Mouse (Mus musculus) ZHBTc4 (cell line): ENCODE measurements around the gene Ap2a1.
A peak's percentile ranks its signal among the peaks of the same experiment; 100 is the strongest.

ENCODE experiments used
- DNase-seq: peaks from one replicate; pipeline ENCODE4 v3.0.0-alpha.2; 2011; ENCODE audit warnings: low read depth, low spot score

Gene Ap2a1

DNA sequence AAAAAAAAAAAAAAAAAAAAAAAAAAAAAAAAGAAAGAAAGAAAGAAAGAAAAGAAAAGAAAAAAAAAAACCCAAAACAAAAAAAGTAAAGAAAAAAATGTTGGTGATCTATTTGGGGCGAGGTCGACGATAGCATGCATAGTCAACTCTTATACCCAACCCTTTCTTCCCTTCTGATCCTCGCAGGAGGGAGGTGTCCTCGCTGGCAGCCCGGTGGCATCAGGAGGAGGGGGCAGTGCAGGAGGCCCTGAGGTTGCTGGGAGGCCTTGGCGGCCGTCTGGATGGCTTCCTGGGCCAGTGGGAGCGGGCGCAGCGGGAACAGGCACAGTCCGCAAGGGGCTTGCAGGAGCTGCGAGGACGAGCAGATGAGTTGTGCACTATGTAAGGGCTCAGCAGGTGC is 24.3 kb upstream of the Ap2a1 start:
- DNase-seq: no peak

GRCm38 (mm10) chr7:44952611-44953306 is 23.5 kb upstream of the Ap2a1 start:
- peak; percentile 99 for DNase-seq

DNA sequence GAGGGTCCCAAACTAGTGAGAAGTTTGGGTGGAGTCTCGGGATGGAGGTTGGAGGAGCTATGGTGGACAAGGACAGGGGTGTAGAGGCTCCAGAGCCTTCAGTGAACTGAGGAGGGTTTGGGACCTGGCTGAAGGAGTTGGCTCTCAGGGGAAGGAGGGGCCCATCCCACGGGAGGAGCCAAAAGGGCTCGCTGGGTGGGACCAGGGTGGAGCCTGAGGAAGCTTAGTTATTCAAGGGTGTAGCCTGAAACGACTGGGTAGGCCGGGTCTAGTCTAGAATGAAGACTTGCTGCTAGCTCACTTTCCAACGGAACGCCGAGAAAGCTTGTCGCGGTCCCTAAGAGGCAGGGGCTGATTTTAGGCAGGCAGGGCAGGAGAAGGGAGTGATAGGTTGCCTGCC is 22.7 kb upstream of the Ap2a1 start:
- peak; percentile 97 for DNase-seq

DNA sequence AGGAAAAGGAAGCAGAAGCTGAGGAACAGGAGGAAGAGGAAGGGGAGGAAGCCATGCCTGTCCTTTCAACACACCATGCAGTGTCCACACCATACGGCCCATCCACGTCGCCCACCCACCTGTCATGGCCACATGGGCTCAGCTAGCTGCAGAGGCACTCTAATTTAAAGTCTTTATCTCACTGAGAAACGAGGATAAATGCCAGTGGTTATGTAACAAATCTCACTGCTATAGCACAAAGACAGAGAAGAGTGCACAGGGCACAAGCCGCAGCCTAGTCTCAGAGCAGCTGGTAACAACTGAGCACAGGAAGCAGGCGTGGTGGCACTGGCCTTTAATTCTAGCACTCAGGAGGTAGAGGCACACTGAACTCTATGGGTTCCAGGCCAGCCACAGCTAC is 20.6 kb upstream of the Ap2a1 start:
- DNase-seq: no peak

DNA sequence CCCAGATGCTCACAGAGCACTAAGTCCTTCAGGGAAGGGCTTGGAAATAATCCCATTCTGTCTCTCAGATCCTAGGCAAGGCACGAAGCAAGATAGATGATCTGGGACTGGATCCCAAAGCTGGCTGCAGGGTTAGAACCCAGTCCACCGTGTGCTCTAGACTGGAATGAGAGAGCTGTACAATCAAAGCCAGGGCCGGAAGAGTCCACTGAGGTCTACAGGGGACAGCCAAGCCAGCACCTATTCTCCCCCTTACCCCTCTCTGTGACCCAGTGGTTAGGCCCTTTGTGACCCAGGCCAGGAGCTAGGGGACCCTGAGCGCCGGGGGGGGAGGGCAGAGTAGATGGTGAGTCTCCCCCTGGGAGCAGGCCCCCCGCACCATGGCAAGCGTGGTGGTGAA is 13.6 kb upstream of the Ap2a1 start, which contains the start of gene Tsks:
Gene Tsks (plus strand): TSS at position 301 of the 400 bp plus-strand sequence.
- peak; percentile 30 for DNase-seq

- peak; percentile 89 for DNase-seq
Measured at GRCm38 (mm10) chr7:44938680-44939079, 9.4 kb upstream of the Ap2a1 start.

DNA sequence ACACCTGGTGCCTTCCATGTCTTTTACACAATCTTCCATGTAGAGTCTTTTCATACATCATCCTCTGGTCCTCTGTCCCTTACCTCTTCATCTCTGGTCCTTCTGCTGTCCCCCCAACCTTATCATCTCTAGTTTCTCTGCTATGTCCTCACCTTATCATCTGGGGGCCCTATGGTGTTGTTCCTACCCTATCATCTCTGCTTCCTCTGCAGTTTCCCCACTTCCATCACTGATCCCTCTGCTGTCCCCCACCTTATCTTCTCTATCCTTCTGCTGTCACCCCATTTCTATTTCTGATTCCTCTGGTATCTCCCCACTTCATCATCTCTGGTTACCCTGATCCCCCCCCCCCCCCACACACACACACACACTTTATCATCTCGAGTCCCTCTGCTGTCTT is 726 bp downstream of the Ap2a1 start:
- no peak for DNase-seq

DNA sequence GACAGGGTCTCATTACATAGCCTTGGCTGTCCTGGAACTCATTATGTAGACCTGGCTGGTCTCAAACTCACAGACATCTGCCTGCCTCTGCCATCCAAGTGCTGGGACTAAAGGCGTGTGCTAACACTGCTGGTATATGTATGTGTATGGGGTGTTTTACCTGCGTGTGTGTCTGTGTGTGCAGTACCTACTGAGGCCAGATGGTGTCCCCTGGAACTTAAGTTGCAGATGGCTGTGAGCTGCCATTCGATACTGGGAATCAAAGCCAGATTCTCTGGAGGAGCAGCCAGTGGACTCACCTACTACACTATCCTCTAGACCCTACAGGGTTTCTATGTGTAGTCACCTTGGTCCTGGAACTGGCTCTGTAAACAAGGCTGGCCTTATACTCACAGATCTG is 3.8 kb downstream of the Ap2a1 start:
- DNase-seq: peak; percentile 89

DNA sequence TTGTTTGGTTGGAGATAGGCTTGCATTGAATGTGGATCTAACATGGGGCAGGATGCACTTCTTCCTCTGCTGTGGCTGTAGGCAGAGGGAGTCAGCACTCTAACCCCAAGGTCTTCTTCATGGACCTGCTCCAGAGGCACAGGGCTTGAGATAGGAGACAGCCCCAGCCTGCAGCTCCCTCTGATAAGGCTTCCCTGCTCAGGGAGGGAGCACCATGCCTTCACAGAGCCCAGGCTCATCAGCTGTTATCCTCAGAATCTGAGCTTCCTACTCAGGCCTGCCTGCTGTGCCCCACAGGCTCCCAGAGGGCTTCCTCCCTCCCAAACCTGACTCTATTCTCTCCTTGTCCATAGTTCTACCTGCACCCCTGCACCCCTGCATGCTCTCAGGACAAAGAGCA is 6.8 kb downstream of the Ap2a1 start:
- no peak for DNase-seq

DNA sequence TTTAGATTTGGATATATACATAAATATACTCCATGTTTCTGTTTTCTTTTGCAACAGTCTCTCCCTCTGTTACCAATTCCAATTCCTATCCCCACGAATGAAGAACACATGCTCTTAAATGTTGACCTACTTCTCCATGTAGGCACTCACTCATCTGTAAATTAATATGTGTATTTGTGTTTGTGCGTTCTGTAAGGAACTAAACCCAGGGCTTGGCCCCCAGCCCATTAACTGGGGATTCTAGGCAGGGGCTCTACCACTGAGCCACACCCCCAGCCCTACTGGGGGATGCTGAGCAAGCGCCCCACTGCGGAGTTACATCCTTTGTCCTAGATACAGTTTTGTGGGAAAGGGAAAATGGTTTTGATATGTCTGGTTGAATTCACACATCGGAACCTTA is 10.2 kb downstream of the Ap2a1 start:
- DNase-seq: no peak

GRCm38 (mm10) chr7:44918219-44918618 is 11.1 kb downstream of the Ap2a1 start:
- no peak for DNase-seq

DNA sequence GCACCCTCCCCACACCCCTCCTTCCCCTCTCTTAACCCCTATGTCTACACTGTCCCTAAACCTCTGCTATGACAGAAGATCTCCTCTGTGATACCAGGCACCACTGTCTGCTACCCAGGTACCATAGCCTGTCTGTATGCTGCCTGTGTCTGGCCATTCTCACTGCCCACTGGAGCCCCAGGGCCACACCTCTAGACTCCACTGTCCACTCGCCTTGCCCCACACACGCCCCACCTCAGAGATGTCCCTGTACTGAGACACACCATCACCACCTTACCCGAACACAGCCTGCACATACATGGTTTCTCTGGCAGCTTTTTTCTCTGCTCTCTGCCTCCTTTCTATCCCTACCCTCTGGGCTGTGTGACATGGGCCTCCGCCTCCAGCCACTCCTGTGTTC is 12.4 kb downstream of the Ap2a1 start:
- no peak for DNase-seq

DNA sequence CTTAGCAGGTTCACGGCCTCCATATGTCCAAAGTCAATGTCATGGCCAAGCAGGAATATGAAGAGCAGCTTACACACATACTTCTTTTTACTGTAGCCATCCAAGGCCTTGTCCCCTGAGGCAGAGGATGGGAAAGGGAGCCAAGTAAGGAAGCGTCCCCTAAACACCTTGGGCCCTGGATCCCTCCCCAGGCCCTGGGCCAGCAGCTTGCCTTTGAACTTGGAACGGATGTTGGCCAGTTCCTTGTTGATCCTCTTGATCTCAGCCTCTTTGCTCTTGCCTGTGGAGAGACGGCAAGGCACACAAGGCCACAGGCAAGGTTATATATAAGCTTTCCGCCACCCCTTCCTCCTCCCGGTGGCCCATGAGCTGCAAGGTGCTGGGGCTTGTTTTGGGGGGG is 13.1 kb downstream of the Ap2a1 start:
- DNase-seq: no peak

- no peak for DNase-seq
Measured at GRCm38 (mm10) chr7:44915314-44915713, 14.0 kb downstream of the Ap2a1 start.

DNA sequence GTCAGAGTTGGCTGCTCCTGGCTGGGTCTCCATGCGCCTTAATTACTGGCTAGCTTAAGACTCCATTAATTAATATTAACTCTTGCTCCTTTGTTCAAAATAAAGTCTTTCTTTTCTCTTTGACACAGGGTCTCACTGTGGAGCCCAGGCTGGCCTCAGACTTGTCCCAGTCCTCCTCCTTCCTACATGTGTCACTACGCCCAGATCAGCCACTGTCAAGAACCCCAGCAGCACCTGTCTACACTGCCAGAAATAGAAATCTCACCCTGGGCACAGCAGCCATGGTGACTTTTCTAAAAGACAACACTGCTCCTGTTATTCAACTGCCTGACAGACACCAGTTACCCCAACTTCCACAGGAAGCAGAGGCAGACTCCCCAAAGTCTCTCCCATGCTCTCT is 14.9 kb downstream of the Ap2a1 start:
- no peak for DNase-seq

DNA sequence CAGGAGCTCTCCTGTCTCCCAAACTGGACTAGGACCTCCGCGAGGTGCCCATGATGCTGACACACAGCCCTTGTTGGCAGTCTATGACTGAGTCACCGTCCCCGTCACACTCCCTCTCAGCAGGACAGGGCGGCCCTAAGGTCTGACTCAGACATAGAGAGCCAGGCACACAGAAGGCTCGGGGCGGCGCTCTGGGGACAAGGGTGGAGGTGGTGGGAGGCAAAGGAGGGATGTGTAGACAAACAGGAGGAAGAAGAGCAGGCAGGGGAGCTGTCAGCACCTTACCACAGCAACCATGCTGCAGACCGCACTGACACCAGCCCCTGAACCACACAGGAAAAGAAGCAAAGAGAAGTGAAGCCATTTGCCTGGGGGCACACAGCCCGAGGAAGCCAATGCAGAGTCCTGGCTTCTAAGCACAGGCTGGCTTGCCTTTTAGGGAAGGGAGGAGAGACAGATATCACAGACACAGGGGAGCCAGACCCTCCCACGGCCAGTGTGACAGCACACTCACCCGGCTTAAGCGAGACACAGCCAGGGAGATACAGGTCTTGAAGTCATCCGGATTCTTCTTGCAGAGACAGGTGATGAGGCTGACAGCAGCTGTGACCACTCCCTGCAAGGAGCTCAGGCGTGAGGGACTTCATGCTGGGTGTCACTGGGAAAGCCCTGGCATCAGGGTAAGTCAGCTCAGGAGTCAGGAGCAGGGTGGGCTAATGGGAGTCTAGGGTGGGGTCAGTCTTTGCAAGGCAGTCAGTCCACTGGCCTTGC is 20.4 kb downstream of the Ap2a1 start:
- DNase-seq: no peak

- no peak for DNase-seq
Measured at GRCm38 (mm10) chr7:44905430-44905829, 23.9 kb downstream of the Ap2a1 start.

GRCm38 (mm10) chr7:44901230-44901722 is 28.0 kb downstream of the Ap2a1 start:
- DNase-seq: peak; percentile 90

- no peak for DNase-seq
Measured at GRCm38 (mm10) chr7:44900632-44901031, 28.7 kb downstream of the Ap2a1 start.

- DNase-seq: peak; percentile 84
Measured at GRCm38 (mm10) chr7:44898607-44899006, 30.7 kb downstream of the Ap2a1 start.

GRCm38 (mm10) chr7:44896499-44896898 is 32.8 kb downstream of the Ap2a1 start:
- DNase-seq: no peak

GRCm38 (mm10) chr7:44895593-44896434 is 33.5 kb downstream of the Ap2a1 start, which contains the start of gene Fuz:
Gene Fuz, plus strand, starts transcription at chr7:44896079.
- DNase-seq: peak; percentile 98
